Mouse (Mus musculus) testis, postnatal 10 days (tissue): ENCODE measurements around the gene Psmc5.
"Not testable (repeated sequence)": the region's sequence is repeated elsewhere in the genome, so short reads cannot be mapped to it uniquely, and the experiment has no call there.

Experiments
- DNase-seq: peaks from one replicate; pipeline ENCODE4 v3.0.0; 2021; ENCODE audit warnings: low spot score

Gene Psmc5

GRCm38 (mm10) chr11:106255685-106256451 lies at the start of gene Psmc5, which contains the start of gene Ftsj3:
Psmc5 (plus strand) TSS chr11:106256154.
Ftsj3 (minus strand) TSS chr11:106256079.
- DNase-seq: peak; percentile 99

- DNase-seq: no peak
Measured at GRCm38 (mm10) chr11:106212771-106213170, 43.2 kb upstream of the Psmc5 start.

- no peak for DNase-seq
Measured at GRCm38 (mm10) chr11:106214856-106215255, 41.1 kb upstream of the Psmc5 start.

- no peak for DNase-seq
Measured at GRCm38 (mm10) chr11:106215450-106215859, 40.5 kb upstream of the Psmc5 start.

GRCm38 (mm10) chr11:106215927-106216729 lies 39.8 kb upstream of the Psmc5 start, which contains the start of gene Ccdc47:
Ccdc47 (minus strand) TSS chr11:106216344.
- DNase-seq: peak; percentile 91

- DNase-seq: peak; percentile 91
Measured at GRCm38 (mm10) chr11:106216730-106217490, 39.0 kb upstream of the Psmc5 start, which contains the start of gene Ddx42. Ddx42 (plus strand) TSS chr11:106216926.

- no peak for DNase-seq
Measured at GRCm38 (mm10) chr11:106220603-106221002, 35.4 kb upstream of the Psmc5 start.

GRCm38 (mm10) chr11:106233978-106234377 lies 22.0 kb upstream of the Psmc5 start:
- not testable (repeated sequence) for DNase-seq

GRCm38 (mm10) chr11:106246834-106247233 lies 9.1 kb upstream of the Psmc5 start:
- no peak for DNase-seq

- no peak for DNase-seq
Measured at GRCm38 (mm10) chr11:106249326-106249725, 6.6 kb upstream of the Psmc5 start.

- DNase-seq: no peak
Measured at GRCm38 (mm10) chr11:106254767-106255166, 1.2 kb upstream of the Psmc5 start.

- no peak for DNase-seq
Measured at GRCm38 (mm10) chr11:106255174-106255573, 780 bp upstream of the Psmc5 start.

- DNase-seq: no peak
Measured at GRCm38 (mm10) chr11:106256775-106257174, 821 bp downstream of the Psmc5 start.

GRCm38 (mm10) chr11:106260826-106261450 lies 5.0 kb downstream of the Psmc5 start:
- DNase-seq: peak; percentile 38

GRCm38 (mm10) chr11:106263963-106264362 lies 8.0 kb downstream of the Psmc5 start:
- DNase-seq: no peak

GRCm38 (mm10) chr11:106264988-106265387 lies 9.0 kb downstream of the Psmc5 start:
- no peak for DNase-seq

GRCm38 (mm10) chr11:106265570-106265969 lies 9.6 kb downstream of the Psmc5 start:
- DNase-seq: no peak

- no peak for DNase-seq
Measured at GRCm38 (mm10) chr11:106266431-106266830, 10.5 kb downstream of the Psmc5 start.

GRCm38 (mm10) chr11:106267311-106267852 lies 11.4 kb downstream of the Psmc5 start:
- no peak for DNase-seq

GRCm38 (mm10) chr11:106267871-106268270 lies 11.9 kb downstream of the Psmc5 start:
- DNase-seq: no peak

- DNase-seq: peak; percentile 79
Measured at GRCm38 (mm10) chr11:106268326-106269059, 12.5 kb downstream of the Psmc5 start.
